Mouse (Mus musculus) small intestine, adult 2 months (tissue): Measurements from ENCODE around the gene Prkag2.

ENCODE experiments used
- CTCF ChIP-seq: fragments of 200-500 bp; IDR thresholded peaks from 2 replicates; pipeline ENCODE4 v1.5.1; 2012; ENCODE audit warnings: low read depth, mild to moderate bottlenecking, control low read depth, inconsistent platforms, low read length, moderate library complexity, mixed read lengths; ENCODE audit not compliant: insufficient replicate concordance, insufficient read length; ENCODE audit errors: extremely low read depth
- POLR2A ChIP-seq: fragments of 200-500 bp; IDR thresholded peaks from 2 replicates; pipeline ENCODE4 v1.6.1; 2012; ENCODE audit warnings: low read depth, mild to moderate bottlenecking, control low read depth, inconsistent platforms, low read length, moderate library complexity

DNA sequence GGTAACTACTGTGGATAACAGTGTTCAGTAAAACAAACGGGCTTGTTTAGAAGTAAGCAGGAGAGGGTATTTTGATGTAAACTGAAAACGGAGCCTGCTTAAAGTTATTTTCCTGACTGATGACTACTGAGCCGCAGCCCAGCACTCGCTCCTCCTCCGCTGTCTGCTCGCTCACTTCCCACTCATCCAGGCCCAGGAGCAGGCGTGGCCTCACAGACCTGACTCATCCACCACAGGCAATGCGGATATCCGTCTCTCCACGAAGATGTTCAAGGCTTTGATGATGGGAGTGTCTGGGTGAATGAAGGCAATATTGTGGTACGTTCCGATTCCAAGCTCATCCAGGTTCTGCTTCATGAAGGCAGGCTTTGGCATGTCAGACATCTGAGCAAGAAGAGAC lies 229.2 kb downstream of the Prkag2 start:
- TF ChIP-seq CTCF: no peak
- TF ChIP-seq POLR2A: no peak
